Mouse (Mus musculus): ENCODE data around the gene Hsph1. TPM values are rescaled to one million over a fixed set of nuclear protein-coding genes. Genes with fewer than 3 reads are reported as not detected.

The Hsph1 gene
- polyA plus RNA-seq, 1 experiment from 2014 or later = 99.8 TPM

DNA sequence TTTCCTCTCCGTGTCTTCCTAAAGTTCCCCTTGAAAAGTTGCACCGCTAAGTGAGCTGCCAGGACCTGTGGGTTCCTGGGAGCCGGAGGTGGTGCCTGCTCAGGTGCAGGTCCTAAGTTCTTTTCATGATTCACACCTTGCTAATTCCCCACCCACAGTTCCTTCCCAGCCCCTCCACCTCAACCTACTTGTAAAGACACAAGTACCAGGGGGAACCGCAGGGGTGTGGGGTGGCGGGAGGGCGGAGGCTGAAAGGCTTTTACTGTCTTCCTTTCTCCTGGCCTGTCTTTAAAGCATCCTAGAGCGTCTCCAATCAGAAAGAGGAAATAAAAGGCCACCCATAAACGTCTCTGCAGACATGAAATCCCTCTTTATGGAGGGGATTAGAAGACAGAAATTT lies 52.7 kb downstream of the Hsph1 start:
- no peaks in the 10 kb centered on the region for H3K9me3 ChIP-seq
- ATAC-seq (ENCODE audit: low FRiP score, low read depth) = no peak
- WGBS = 16% methylated on average over 8 of the region's 8 CpGs
- no peaks in the 10 kb centered on the region for H3K4me1 ChIP-seq
- no peak overlapping the region for H3K4me2 ChIP-seq (replicated peaks)
- H3K9ac ChIP-seq = no peak overlapping the region
- no peaks in the 10 kb centered on the region for H3K27me3 ChIP-seq (replicated peaks)
- H3K36me3 ChIP-seq = no peaks in the 10 kb centered on the region
- no peak overlapping the region for H3K27ac ChIP-seq
- no peak overlapping the region for H3K4me3 ChIP-seq

- H3K27ac ChIP-seq = no peak overlapping the region
- 78% methylated on average over 5 of the region's 5 CpGs for WGBS
- no peaks in the 10 kb centered on the region for H3K9me3 ChIP-seq
- no peak for ATAC-seq (ENCODE audit: low FRiP score, low read depth)
- no peak overlapping the region for H3K4me3 ChIP-seq
- no peaks in the 10 kb centered on the region for H3K4me1 ChIP-seq
- H3K9ac ChIP-seq = no peak overlapping the region
- H3K36me3 ChIP-seq = no peaks in the 10 kb centered on the region
- no peak overlapping the region for H3K4me2 ChIP-seq (replicated peaks)
- H3K27me3 ChIP-seq (replicated peaks) = no peaks in the 10 kb centered on the region
Observed at GRCm38 (mm10) chr5:149582642-149583262, 53.4 kb downstream of the Hsph1 start.

DNA sequence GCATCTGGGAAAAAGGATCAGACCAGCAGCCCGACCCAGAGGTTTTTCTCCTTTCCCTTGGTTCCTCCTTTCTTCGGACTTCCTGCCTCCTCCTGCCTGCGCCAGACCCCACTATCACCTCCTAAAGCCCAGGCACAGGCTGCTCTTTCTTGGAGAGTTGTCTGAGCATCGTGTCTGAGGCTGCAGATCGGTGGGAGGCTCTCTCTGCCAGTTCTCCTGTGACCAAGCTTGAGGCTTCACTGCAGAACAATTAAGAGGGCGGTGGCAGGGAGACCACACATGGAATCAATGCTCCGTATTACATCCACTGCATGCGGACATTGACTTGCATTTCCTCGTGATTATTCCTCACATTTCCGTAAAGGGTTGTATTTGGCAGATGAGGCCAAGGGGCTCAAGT lies 58.7 kb downstream of the Hsph1 start:
- no peaks in the 10 kb centered on the region for H3K27me3 ChIP-seq (replicated peaks)
- H3K27ac ChIP-seq = no peak overlapping the region
- no peaks in the 10 kb centered on the region for H3K9me3 ChIP-seq
- no peak overlapping the region for H3K4me3 ChIP-seq
- no peak overlapping the region for H3K4me2 ChIP-seq (replicated peaks)
- H3K36me3 ChIP-seq = no peaks in the 10 kb centered on the region
- ATAC-seq (ENCODE audit: low FRiP score, low read depth) = no peak
- H3K4me1 ChIP-seq = no peaks in the 10 kb centered on the region
- 43% methylated on average over 10 of the region's 10 CpGs for WGBS
- H3K9ac ChIP-seq = no peak overlapping the region

DNA sequence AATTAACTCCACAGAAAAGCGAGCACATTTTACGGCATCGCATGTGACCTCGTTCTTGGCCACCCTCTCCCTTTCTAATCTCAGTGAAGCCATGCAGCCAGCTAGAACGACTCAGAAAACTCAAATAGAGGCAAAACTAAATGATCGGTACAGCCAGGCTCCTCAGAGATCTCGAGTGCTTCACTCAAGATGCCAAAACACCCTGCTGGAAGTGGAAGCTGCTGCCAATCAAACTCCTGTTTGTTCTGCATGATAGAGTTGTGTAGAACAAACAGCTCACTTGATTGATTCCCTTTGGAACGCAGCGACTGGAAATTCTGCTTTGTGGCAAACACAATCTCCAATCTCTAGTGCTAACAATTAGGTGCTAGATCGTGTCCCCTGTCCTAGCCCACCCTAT lies 59.2 kb downstream of the Hsph1 start:
- Histone ChIP-seq H3K9me3 (no peaks in the 10 kb centered on the region), H3K4me3 (no peak overlapping the region), H3K9ac (no peak overlapping the region), H3K27ac (no peak overlapping the region), H3K4me1 (no peaks in the 10 kb centered on the region), H3K27me3 (replicated peaks) (no peaks in the 10 kb centered on the region), H3K4me2 (replicated peaks) (no peak overlapping the region), H3K36me3 (no peaks in the 10 kb centered on the region)
- no peak for ATAC-seq (ENCODE audit: low FRiP score, low read depth)
- WGBS = 71% methylated on average over 10 of the region's 10 CpGs

- no peak for ATAC-seq (ENCODE audit: low FRiP score, low read depth)
- WGBS = 89% methylated on average over 13 of the region's 13 CpGs
- Histone ChIP-seq H3K27ac (no peak overlapping the region), H3K9ac (no peak overlapping the region), H3K9me3 (no peaks in the 10 kb centered on the region), H3K4me3 (no peak overlapping the region), H3K27me3 (replicated peaks) (no peaks in the 10 kb centered on the region), H3K36me3 (no peaks in the 10 kb centered on the region), H3K4me2 (replicated peaks) (no peak overlapping the region), H3K4me1 (0 out of 2 replicates have a peak, but pooled peaks cover 7% of the 10 kb centered on the region)
Observed at GRCm38 (mm10) chr5:149568993-149569392, 67.2 kb downstream of the Hsph1 start.

DNA sequence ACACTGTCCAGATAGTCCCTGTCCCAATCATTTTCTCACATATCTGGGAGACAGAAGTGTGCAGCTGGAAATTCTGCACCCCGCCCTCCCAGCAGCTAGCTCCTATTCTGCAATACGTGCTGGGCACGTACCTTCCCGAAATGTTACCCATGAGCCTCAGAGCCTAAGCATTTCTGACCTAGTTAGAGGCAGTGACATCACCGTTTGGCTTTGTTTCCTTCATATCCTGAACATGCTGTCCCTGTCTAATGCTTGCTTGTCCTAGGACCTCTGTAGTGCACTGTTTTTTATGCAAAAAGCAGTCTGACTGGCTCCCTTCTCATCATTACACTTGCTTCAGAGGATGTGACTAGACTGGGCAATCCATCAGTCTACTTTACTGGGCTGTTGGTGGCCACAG lies 69.2 kb downstream of the Hsph1 start:
- Histone ChIP-seq H3K4me2 (replicated peaks) (no peak overlapping the region), H3K36me3 (no peaks in the 10 kb centered on the region), H3K27me3 (replicated peaks) (no peaks in the 10 kb centered on the region), H3K4me1 (0 out of 2 replicates have a peak, but pooled peaks cover 7% of the 10 kb centered on the region), H3K4me3 (no peak overlapping the region), H3K27ac (no peak overlapping the region), H3K9me3 (no peaks in the 10 kb centered on the region), H3K9ac (no peak overlapping the region)
- ATAC-seq (ENCODE audit: low FRiP score, low read depth) = no peak
- 89% methylated on average over 5 of the region's 5 CpGs for WGBS

GRCm38 (mm10) chr5:149566026-149566425 lies 70.2 kb downstream of the Hsph1 start:
- Histone ChIP-seq H3K36me3 (no peaks in the 10 kb centered on the region), H3K9ac (no peak overlapping the region), H3K27ac (no peak overlapping the region), H3K4me3 (no peak overlapping the region), H3K4me2 (replicated peaks) (no peak overlapping the region), H3K4me1 (peaks cover 13% of the 10 kb centered on the region; the same call in 1 of the 2 replicates), H3K27me3 (replicated peaks) (no peaks in the 10 kb centered on the region), H3K9me3 (no peaks in the 10 kb centered on the region)
- ATAC-seq (ENCODE audit: low FRiP score, low read depth) = no peak
- 47% methylated on average over 11 of the region's 11 CpGs for WGBS

Other genes starting within 250 kb of the Hsph1 start
- 0.51 and 0.74 TPM in 2 replicates for gene Medag, start 224.6 kb downstream of the Hsph1 start, polyA plus RNA-seq (2016; fragmentation: Nextera tagmentation; extraction: Ambion mirVana)
- gene Tex26, start 196.7 kb downstream of the Hsph1 start, polyA plus RNA-seq (2016; fragmentation: Nextera tagmentation; extraction: Ambion mirVana) = 0.46 and 0.68 TPM in 2 replicates
- 0.22 and 0.71 TPM in 2 replicates for gene Wdr95, start 107.7 kb downstream of the Hsph1 start, polyA plus RNA-seq (2016; fragmentation: Nextera tagmentation; extraction: Ambion mirVana)
- gene B3glct, start 41.9 kb upstream of the Hsph1 start, polyA plus RNA-seq (2016; fragmentation: Nextera tagmentation; extraction: Ambion mirVana) = 13.6 and 15.2 TPM in 2 replicates